Mouse (Mus musculus) heart, adult 2 months (tissue): ENCODE results near the gene Relb. TPM values are rescaled to one million over a fixed set of nuclear protein-coding genes. Genes with fewer than 3 reads are reported as not detected.
A peak's percentile ranks its signal among the peaks of the same experiment; 100 is the strongest.

Experiments
- DNase-seq, 2 experiments: peaks; one replicate each; pipeline ENCODE4 v3.0.0; 2021
- H3K27ac ChIP-seq: fragments of 200-600 bp; 2 replicates; pipeline ENCODE4 v1.8.1; 2022
- H3K27me3 ChIP-seq: fragments of 200-500 bp; 2 replicates; pipeline ENCODE4 v1.6.1; 2012; ENCODE audit warnings: mild to moderate bottlenecking, low read length, inconsistent platforms, mixed read lengths; ENCODE audit not compliant: control insufficient read depth, insufficient read depth
- H3K36me3 ChIP-seq: fragments of 200-500 bp; 2 replicates; pipeline ENCODE4 v1.6.1; 2012; ENCODE audit warnings: low read length, inconsistent platforms; ENCODE audit not compliant: control insufficient read depth, insufficient read depth
- H3K4me1 ChIP-seq: fragments of 200-500 bp; 2 replicates; pipeline ENCODE4 v1.6.1; 2011; ENCODE audit warnings: low read length; ENCODE audit not compliant: control insufficient read depth, insufficient read depth
- H3K4me3 ChIP-seq: fragments of 200-600 bp; 2 replicates; pipeline ENCODE4 v1.8.1; 2022
- H3K79me2 ChIP-seq: fragments of 200-500 bp; replicated peaks from 2 replicates; pipeline ENCODE4 v1.6.1; 2012; ENCODE audit warnings: mild to moderate bottlenecking, inconsistent platforms, low read length, moderate library complexity, mixed read lengths; ENCODE audit not compliant: control insufficient read depth, insufficient read depth
- H3K9ac ChIP-seq: fragments of 200-500 bp; 2 replicates; pipeline ENCODE4 v1.6.1; 2012; ENCODE audit warnings: low read depth, mild to moderate bottlenecking, control low read depth, inconsistent platforms, low read length, mixed read lengths
- CTCF ChIP-seq: fragments of 200-600 bp; IDR thresholded peaks from 2 replicates; pipeline ENCODE4 v1.8.1; 2022; ENCODE audit warnings: antibody characterized with exemption, mild to moderate bottlenecking, moderate library complexity
- EP300 ChIP-seq: fragments of 200-500 bp; IDR thresholded peaks from 2 replicates; pipeline ENCODE4 v1.6.1; 2011; ENCODE audit warnings: low read depth, low read length, control low read depth; ENCODE audit not compliant: insufficient read depth
- POLR2A ChIP-seq: fragments of 200-500 bp; IDR thresholded peaks from 2 replicates; pipeline ENCODE4 v1.6.1; 2011; ENCODE audit warnings: mild to moderate bottlenecking, low read depth, low read length, control low read depth; ENCODE audit not compliant: insufficient read depth
- WGBS: fragments of 180-500 bp; shearing (Covaris S2); methylation state at CpG from one replicate; pipeline ENCODE4 v1.1.7; 2018; 5-methylcytosine and 5-hydroxymethylcytosine counted together
- intact Hi-C: fragments of 180-260 bp; cut with DNase I; formaldehyde crosslinking; loops from one replicate; pipeline ENCODE4 v1.15.1; 2025
- long read RNA-seq: library from polyadenylated mRNA; stranded (forward); transcript quantifications from one replicate; pipeline ENCODE4 v2.0.0, GENCODE M21; 2021
- polyA plus RNA-seq: library from polyadenylated mRNA; depleted of rRNA; stranded (reverse); fragments of >200 nt; gene quantifications from 2 replicates; pipeline ENCODE4 v1.2.3, GENCODE M21; 2012; rRNA removed
- total RNA-seq, 2 experiments: library from RNA; stranded (reverse); gene quantifications; 2 replicates each; pipeline ENCODE4 v1.2.3; 2021

Relb gene
- total RNA-seq (1 to 10 TPM; 7.1 to 7.6 TPM), polyA plus RNA-seq (9.5 and 12.1 TPM in 2 replicates)
- long read RNA-seq, transcript Relb-201 (11 exons, 2,200 nt): major isoform, 17 of 21 reads
- long read RNA-seq, partial matches to known transcripts: 0 of 21 reads
- long read RNA-seq, other reads (novel, unspliced or antisense): 4 of 21 reads

- H3K36me3 ChIP-seq: no peaks in the 10 kb centered on the region
- WGBS: under 1% methylated on average over 41 of the region's 41 CpGs
- H3K27ac ChIP-seq: peak within 1 kb of the TSS; percentile 85
- no peak for TF ChIP-seq EP300
- 0 out of 2 replicates have a peak, but pooled peaks have one; percentile 34 for TF ChIP-seq POLR2A
- TF ChIP-seq CTCF: no peak
- intact Hi-C loops: loop anchor here (5.0 kb wide), 2 partner anchors 33 to 172 kb away; partner anchors contain the start of gene Mark4
- no peaks in the 10 kb centered on the region for H3K27me3 ChIP-seq
- peak; percentile 91 to 92 for DNase-seq
- H3K4me3 ChIP-seq: peak within 1 kb of the TSS; percentile 94
- peaks cover 1% of the 10 kb centered on the region; the same call in 1 of the 2 replicates for H3K4me1 ChIP-seq
- no peaks in the 10 kb centered on the region for H3K79me2 ChIP-seq
- peak within 1 kb of the TSS; percentile 81 for H3K9ac ChIP-seq
Observed at GRCm38 (mm10) chr7:19629361-19629734, at the start of gene Relb. Gene Relb (minus strand): TSS chr7:19629438.

- H3K9ac ChIP-seq: no peak overlapping the region
- H3K4me1 ChIP-seq: no peaks in the 10 kb centered on the region
- H3K4me3 ChIP-seq: no peak overlapping the region
- 89% methylated on average over 3 of the region's 3 CpGs for WGBS
- H3K36me3 ChIP-seq: no peaks in the 10 kb centered on the region
- intact Hi-C loops: no loop called here
- H3K27ac ChIP-seq: no peak overlapping the region
- no peak for DNase-seq
- H3K79me2 ChIP-seq: no peaks in the 10 kb centered on the region
- H3K27me3 ChIP-seq: no peaks in the 10 kb centered on the region
- TF ChIP-seq CTCF (no peak), POLR2A (no peak), EP300 (no peak)
Observed at GRCm38 (mm10) chr7:19678901-19679300, 49.7 kb upstream of the Relb start.

DNA sequence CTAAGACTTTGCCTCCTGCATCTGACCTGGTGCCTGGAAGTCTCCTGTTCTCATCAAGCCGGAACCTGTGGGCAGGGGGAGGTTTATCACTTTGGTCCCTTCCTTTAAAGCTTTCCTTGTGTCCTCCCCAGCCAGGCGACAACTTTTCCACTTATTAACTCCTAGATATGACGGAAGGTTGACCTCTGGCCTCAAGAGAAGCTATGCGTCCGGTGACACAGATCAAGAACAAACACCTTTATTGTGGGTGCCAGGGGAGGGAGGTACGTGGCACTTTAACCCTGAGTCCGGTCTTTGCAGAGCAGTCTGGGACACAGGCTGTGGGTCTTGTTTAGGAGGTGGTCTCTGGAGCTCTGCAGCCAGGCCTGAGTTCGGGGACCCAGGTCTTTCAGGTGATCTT lies 48.6 kb upstream of the Relb start, which contains the start of gene Apoc2:
Gene Apoc2, minus strand, starts transcription at position 70 of the 400 bp plus-strand sequence.
- Histone ChIP-seq H3K4me3 (no peak within 1 kb of the TSS), H3K36me3 (no peaks in the 10 kb centered on the region), H3K79me2 (no peaks in the 10 kb centered on the region), H3K27ac (no peak within 1 kb of the TSS), H3K4me1 (no peaks in the 10 kb centered on the region), H3K9ac (no peak within 1 kb of the TSS), H3K27me3 (no peaks in the 10 kb centered on the region)
- no peak for TF ChIP-seq CTCF
- no peak for DNase-seq
- intact Hi-C loops: no loop called here
- WGBS: 66% methylated on average over 8 of the region's 8 CpGs

DNA sequence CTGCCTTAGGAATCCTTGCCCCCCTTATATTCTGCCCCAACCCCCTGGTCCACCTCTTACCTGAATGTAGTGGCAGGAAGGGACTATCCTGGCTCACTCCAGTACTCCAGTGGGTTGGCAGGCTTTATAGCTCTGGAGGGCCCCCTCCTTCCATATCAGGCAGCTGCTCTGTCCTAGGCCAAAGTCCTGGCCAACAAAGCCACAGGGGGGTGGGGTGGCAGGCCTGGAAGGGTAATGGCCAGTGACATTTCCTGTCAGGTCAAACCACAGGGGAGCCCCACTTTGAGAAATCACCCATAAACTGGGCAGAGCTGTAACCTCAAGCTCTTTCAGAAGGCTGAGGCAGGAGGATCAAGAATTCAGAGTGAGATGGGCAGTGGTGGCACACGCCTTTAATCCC lies 47.4 kb upstream of the Relb start:
- WGBS: 93% methylated on average over 1 of the region's 1 CpGs
- intact Hi-C loops: no loop called here
- TF ChIP-seq POLR2A: no peak
- no peak for TF ChIP-seq EP300
- TF ChIP-seq CTCF: no peak
- H3K4me1 ChIP-seq: no peaks in the 10 kb centered on the region
- no peak overlapping the region for H3K9ac ChIP-seq
- no peak overlapping the region for H3K4me3 ChIP-seq
- no peaks in the 10 kb centered on the region for H3K79me2 ChIP-seq
- no peak for DNase-seq
- H3K27me3 ChIP-seq: no peaks in the 10 kb centered on the region
- H3K27ac ChIP-seq: no peak overlapping the region
- no peaks in the 10 kb centered on the region for H3K36me3 ChIP-seq

GRCm38 (mm10) chr7:19675824-19676223 lies 46.6 kb upstream of the Relb start:
- no peaks in the 10 kb centered on the region for H3K36me3 ChIP-seq
- no peak overlapping the region for H3K27ac ChIP-seq
- WGBS: 83% methylated on average over 10 of the region's 10 CpGs
- H3K27me3 ChIP-seq: no peaks in the 10 kb centered on the region
- no peak overlapping the region for H3K4me3 ChIP-seq
- H3K4me1 ChIP-seq: no peaks in the 10 kb centered on the region
- H3K79me2 ChIP-seq: no peaks in the 10 kb centered on the region
- no peak overlapping the region for H3K9ac ChIP-seq
- TF ChIP-seq POLR2A (no peak), EP300 (no peak), CTCF (no peak)
- no peak for DNase-seq
- intact Hi-C loops: no loop called here

- no peak for TF ChIP-seq EP300
- H3K4me1 ChIP-seq: peaks cover 3% of the 10 kb centered on the region
- intact Hi-C loops: no loop called here
- no peak overlapping the region for H3K9ac ChIP-seq
- H3K79me2 ChIP-seq: no peaks in the 10 kb centered on the region
- 51% methylated on average over 14 of the region's 14 CpGs for WGBS
- no peaks in the 10 kb centered on the region for H3K27me3 ChIP-seq
- no peak overlapping the region for H3K4me3 ChIP-seq
- no peak overlapping the region for H3K27ac ChIP-seq
- no peak for DNase-seq
- H3K36me3 ChIP-seq: no peaks in the 10 kb centered on the region
Observed at GRCm38 (mm10) chr7:19673083-19673699, 44.0 kb upstream of the Relb start.
